Mouse (Mus musculus) olfactory bulb, adult 2 months (tissue): ENCODE measurements around the gene Ankrd60. TPM values are rescaled to one million over a fixed set of nuclear protein-coding genes. Genes with fewer than 3 reads are reported as not detected.

Experiments
- H3K27ac ChIP-seq: fragments of 200-500 bp; 2 replicates; pipeline ENCODE4 v1.5.1; 2012; ENCODE audit warnings: low read depth, low read length; ENCODE audit not compliant: insufficient read depth
- H3K4me1 ChIP-seq: fragments of 200-500 bp; 2 replicates; pipeline ENCODE4 v1.6.1; 2012; ENCODE audit warnings: low read length; ENCODE audit not compliant: control insufficient read depth, insufficient read depth
- H3K4me3 ChIP-seq: fragments of 200-500 bp; 2 replicates; pipeline ENCODE4 v1.5.1; 2012; ENCODE audit warnings: mild to moderate bottlenecking, low read depth, low read length, moderate library complexity; ENCODE audit not compliant: insufficient read depth
- CTCF ChIP-seq: fragments of 200-500 bp; IDR thresholded peaks from 2 replicates; pipeline ENCODE4 v1.5.1; 2012; ENCODE audit warnings: low read depth, mild to moderate bottlenecking, low read length, moderate library complexity; ENCODE audit not compliant: insufficient read depth
- POLR2A ChIP-seq: fragments of 200-500 bp; IDR thresholded peaks from 2 replicates; pipeline ENCODE4 v1.6.1; 2012; ENCODE audit warnings: mild to moderate bottlenecking, low read depth, low read length, moderate library complexity; ENCODE audit not compliant: insufficient read depth
- WGBS: fragments of 180-500 bp; shearing (Covaris S2); methylation state at CpG from one replicate; pipeline ENCODE4 v1.1.7; 2018; 5-methylcytosine and 5-hydroxymethylcytosine counted together
- polyA plus RNA-seq: library from polyadenylated mRNA; stranded (reverse); fragments of >200 nt; gene quantifications from 2 replicates; pipeline ENCODE4 v1.2.4, GENCODE M21; 2012; ENCODE audit warnings: low replicate concordance; ENCODE audit not compliant: missing spikeins, insufficient read depth, insufficient read length

Gene Ankrd60
- polyA plus RNA-seq, 1 experiment = not detected

DNA sequence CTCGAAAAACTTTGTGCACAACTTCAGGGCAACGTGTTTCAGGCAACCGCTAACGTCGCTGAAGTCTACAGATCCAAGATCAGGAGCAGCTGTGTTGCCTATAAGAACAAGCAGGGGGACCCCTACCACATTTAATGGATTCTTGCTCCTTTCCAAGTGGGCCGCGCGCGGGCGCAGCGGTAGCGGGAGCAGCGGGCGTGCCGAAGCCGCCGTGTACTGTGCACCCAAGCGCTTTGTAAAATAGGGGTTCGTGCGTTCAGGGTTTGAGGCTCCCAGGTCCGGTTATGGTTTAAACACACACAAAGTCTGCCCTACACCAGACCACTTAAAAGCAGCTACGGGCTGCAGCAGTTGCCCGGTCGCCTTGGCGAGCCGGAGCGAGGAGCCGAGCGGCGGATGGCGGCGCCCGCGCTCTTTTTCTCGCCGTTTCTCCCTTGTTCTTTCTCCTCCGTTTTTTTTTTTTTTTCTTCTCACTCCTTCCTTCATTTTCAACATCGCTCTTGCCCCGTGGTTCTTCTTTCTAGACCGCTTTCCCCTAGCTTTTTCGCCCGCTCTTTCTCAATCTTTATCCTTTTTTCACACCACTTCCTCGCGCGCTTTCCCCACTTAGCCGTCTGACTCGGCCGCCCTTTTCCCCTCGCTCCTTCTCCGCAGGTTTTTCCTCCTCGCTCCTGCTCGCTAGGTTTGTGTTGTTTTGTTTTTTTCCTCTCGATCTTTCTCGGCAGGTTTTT, 7.4 kb upstream of the Ankrd60 start:
- Histone ChIP-seq H3K4me3 (peak overlapping the region; percentile 28), H3K4me1 (peaks cover 10% of the 10 kb centered on the region), H3K27ac (no peak overlapping the region)
- TF ChIP-seq CTCF (0 out of 2 replicates have a peak, but pooled peaks have one; percentile 3), POLR2A (no peak)
- WGBS = 7% methylated on average over 54 of the region's 54 CpGs

DNA sequence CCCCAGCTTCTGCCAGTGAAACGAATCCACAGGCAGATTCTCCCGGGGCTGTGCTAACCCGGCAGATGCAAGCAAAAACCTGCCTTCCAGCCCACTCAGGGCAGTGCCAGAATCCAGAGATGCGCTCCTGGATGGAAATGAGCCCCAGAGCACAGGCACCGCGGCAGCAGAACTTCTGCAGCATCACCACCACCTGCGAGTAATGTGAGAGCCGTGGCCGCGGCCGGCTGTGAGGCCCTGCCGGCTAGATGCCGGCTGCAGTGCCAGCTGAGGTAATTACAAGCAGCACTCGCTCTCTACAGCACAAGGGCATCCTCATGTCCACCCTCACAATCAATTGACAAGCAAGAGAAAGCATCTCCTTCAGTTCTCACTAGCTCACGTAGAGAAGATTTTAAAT, 6.2 kb upstream of the Ankrd60 start:
- WGBS = 73% methylated on average over 15 of the region's 15 CpGs
- Histone ChIP-seq H3K4me3 (no peak overlapping the region), H3K27ac (no peak overlapping the region), H3K4me1 (peaks cover 10% of the 10 kb centered on the region)
- TF ChIP-seq POLR2A (no peak), CTCF (no peak)

DNA sequence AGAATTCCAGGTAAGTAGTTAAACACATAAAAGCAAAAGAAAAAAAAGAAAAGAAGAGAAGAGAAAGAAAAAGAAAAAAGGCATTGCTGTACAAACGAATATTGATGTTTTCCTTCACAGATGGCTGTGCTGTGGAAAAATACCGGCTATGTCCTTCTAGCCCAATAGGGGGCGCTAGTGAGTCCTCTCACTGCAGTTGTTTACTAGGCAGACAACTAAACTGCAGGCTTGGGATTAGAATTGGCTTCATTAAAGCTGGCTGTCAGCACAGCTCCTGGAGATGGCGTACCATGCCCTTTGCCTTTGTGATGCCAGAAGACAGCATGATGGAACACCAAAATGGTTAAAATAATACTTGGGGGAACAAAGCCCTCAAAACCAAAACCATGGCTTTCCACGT, 5.3 kb upstream of the Ankrd60 start:
- peaks cover 10% of the 10 kb centered on the region for H3K4me1 ChIP-seq
- TF ChIP-seq POLR2A (no peak), CTCF (no peak)
- 51% methylated on average over 5 of the region's 5 CpGs for WGBS
- no peak overlapping the region for H3K4me3 ChIP-seq
- H3K27ac ChIP-seq = no peak overlapping the region

DNA sequence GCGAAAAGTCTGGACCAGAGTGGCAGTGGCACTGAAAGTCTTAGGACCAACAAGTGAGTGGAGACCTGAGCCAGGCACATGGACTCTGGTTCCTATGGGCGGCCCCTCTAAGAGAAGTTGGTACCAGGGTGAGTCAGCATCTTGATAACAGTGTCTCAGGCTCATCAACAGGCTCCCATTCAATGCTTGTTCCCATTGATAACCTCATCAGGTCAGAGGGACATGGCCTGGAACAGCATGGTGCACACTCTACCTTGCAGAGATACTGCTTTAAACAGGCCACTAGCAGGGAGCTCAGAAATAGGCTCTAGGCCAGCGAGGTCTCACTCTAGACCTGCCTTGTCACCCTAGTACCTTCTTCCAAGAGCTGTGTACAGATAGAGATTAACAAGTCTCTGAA, 4.7 kb upstream of the Ankrd60 start:
- Histone ChIP-seq H3K27ac (no peak overlapping the region), H3K4me1 (peaks cover 16% of the 10 kb centered on the region), H3K4me3 (no peak overlapping the region)
- WGBS = 97% methylated on average over 3 of the region's 3 CpGs
- TF ChIP-seq POLR2A (no peak), CTCF (no peak)

DNA sequence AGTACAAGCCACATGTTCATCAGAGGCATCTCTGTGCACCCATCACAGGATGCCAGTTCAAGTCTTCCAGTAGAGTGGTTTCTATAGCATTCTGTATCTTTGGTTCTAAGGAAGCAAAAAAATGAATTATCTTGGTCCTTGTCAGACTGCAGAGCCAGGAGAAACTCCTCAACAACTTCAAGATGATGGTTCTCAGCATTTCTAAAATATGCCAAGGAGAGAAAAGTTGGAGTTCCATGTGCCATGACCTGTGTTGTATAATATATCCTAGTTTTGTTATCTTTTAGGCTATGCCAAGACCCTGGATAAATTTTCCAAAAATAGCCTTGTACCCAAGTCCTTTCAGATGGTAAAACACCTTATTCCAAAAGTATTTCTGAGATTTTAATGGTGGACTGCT, 2.9 kb upstream of the Ankrd60 start:
- no peak overlapping the region for H3K4me3 ChIP-seq
- no peak for TF ChIP-seq CTCF
- no peak for TF ChIP-seq POLR2A
- peaks cover 10% of the 10 kb centered on the region; the same call in 1 of the 2 replicates for H3K4me1 ChIP-seq
- H3K27ac ChIP-seq = no peak overlapping the region

DNA sequence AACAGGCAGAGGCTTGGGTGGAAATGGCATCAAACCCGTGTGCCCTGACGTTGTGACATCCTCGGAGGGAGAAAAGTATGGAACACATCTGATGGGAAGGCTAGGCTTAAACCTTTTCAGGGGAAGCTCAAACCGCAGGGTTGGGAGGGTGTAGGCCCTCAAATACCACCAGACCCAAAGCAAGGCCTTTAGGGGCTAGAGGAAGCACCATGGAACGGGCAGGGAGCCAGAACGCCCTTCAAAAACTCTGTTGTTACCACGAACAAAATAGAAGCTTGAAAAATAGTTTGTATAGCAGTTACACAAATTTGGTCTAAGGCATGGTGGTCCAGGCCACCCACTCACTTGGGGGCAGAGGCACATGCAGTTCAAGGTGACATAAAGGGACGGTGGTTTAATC, 430 bp upstream of the Ankrd60 start:
- no peak for TF ChIP-seq POLR2A
- no peak for TF ChIP-seq CTCF
- H3K4me3 ChIP-seq = no peak overlapping the region; the same call in 1 of the 2 replicates

DNA sequence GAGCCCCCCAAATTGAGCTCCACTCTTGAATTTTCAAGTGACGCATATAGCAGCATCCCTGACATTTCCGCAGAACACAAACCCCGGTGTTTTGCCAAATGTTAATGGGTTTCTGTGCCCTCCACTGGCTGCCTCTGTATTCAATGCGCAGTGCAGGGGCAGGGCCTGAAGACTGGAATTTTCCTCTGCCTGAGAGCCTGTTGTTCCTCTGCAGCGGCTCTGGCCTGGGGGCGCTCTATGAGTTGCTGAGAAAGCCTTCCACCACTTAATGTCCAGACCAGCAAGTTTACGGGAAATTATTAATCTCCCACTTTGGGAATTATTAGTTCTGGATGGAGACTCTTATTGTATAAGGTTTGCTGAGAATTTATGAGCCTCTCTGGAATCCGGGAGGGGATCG, 14.0 kb downstream of the Ankrd60 start:
- H3K4me1 ChIP-seq = no peaks in the 10 kb centered on the region
- TF ChIP-seq POLR2A = no peak
- 0 out of 2 replicates have a peak, but pooled peaks have one; percentile 12 for TF ChIP-seq CTCF
- H3K27ac ChIP-seq = no peak overlapping the region
- no peak overlapping the region for H3K4me3 ChIP-seq
- 52% methylated on average over 9 of the region's 9 CpGs for WGBS

More for the DNA sequence above, 430 bp upstream of the Ankrd60 start:
- 20% methylated on average over 8 of the region's 8 CpGs for WGBS
- H3K27ac ChIP-seq = no peak overlapping the region
- H3K4me1 ChIP-seq = peaks cover 7% of the 10 kb centered on the region; the same call in 1 of the 2 replicates

DNA sequence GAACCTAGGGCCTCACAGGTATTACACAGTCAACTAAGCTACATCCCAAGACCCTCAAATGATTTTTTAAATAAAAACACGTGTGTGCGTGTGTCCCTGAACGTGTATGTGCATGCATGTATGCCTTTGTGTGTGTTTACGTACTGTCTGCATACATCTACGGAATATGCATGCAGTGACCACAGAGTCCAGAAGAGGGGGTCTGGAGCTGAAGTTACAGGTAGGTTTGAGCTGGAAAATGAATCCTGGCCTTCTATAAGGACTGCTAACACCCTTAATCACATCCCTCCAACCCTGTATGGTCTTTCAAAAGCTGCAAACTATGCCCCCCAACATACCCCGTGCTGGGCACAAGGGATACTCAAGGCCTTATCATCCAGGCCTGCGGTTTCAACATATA, 14.8 kb downstream of the Ankrd60 start:
- no peaks in the 10 kb centered on the region for H3K4me1 ChIP-seq
- TF ChIP-seq CTCF (no peak), POLR2A (no peak)
- H3K27ac ChIP-seq = no peak overlapping the region
- 84% methylated on average over 7 of the region's 7 CpGs for WGBS
- H3K4me3 ChIP-seq = no peak overlapping the region

DNA sequence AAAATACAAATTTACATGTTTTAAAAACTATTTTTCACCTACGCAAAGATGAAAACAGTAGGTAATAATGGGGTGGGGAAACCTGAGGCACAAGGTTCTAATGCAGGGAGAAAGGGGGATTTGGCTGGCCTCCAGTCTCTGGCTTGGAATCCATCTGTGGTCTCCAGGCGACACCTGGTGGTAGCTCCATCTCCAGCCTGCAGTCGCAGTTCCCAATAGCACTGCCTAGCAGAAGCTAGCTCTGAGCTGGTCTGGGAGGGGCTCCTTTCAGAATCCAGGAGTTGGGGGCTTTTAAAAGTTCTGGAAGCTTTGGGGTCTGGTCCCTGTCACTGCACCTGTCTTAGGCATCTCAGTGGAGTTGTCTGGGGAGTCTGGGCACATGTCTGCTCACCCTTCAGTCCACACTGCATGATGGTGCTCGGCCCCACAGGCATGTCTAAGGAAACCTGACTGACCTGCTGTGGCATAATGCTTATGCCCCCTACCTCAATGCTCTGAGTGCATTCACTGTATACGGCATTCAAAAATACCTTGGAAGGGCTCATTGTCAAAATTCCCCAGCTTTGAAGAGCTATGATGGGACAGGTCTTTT, 16.2 kb downstream of the Ankrd60 start:
- 39% methylated on average over 5 of the region's 5 CpGs for WGBS
- H3K4me3 ChIP-seq = no peak overlapping the region
- H3K4me1 ChIP-seq = no peaks in the 10 kb centered on the region
- TF ChIP-seq CTCF (peak; percentile 96), POLR2A (no peak)
- H3K27ac ChIP-seq = no peak overlapping the region
